Mouse (Mus musculus) ES-E14 (cell line): ENCODE measurements at regions not wholly inside any gene's neighbourhood (a gene's known extent, or its start where the extent isn't known, plus 50 kb on each side); places are given as distances from the start of the nearest gene placed in this dataset.

Experiments
- DNase-seq: peaks from one replicate; pipeline ENCODE4 v3.0.0-alpha.2; 2013; ENCODE audit warnings: low read depth, low spot score
- H3K27ac ChIP-seq: 2 replicates; pipeline ENCODE4 v1.5.1; 2012; ENCODE audit warnings: low read depth, mild to moderate bottlenecking, low read length, moderate library complexity, mixed read lengths; ENCODE audit not compliant: poor library complexity, insufficient read depth, severe bottlenecking
- H3K36me3 ChIP-seq: 2 replicates; pipeline ENCODE4 v1.6.1; 2012; ENCODE audit warnings: mild to moderate bottlenecking, low read length, moderate library complexity, mixed read lengths; ENCODE audit not compliant: control insufficient read depth, poor library complexity, insufficient read depth, severe bottlenecking
- H3K4me1 ChIP-seq, 2 experiments: fragments of 150-350 bp in 1 of 2; sonication (generic) in 1 of 2; 2 replicates each; pipeline ENCODE4 v1.6.1; 2012; ENCODE audit warnings: low read length in 2 of 2, mild to moderate bottlenecking in 1 of 2, mixed read lengths in 1 of 2; ENCODE audit not compliant: control insufficient read depth in 2 of 2, insufficient read depth in 2 of 2, poor library complexity in 1 of 2
- H3K4me3 ChIP-seq, 2 experiments: fragments of 150-350 bp in 1 of 2; sonication (generic) in 1 of 2; 2 replicates each; pipeline ENCODE4 v1.5.1; 2012; ENCODE audit warnings: low read length in 2 of 2, low read depth in 1 of 2, mild to moderate bottlenecking in 1 of 2, mixed read lengths in 1 of 2; ENCODE audit not compliant: insufficient read depth in 1 of 2, poor library complexity in 1 of 2, severe bottlenecking in 1 of 2
- H3K9ac ChIP-seq: 2 replicates; pipeline ENCODE4 v1.6.1; 2012; ENCODE audit warnings: low read depth, mild to moderate bottlenecking, low read length, mixed read lengths; ENCODE audit not compliant: poor library complexity, insufficient read depth, severe bottlenecking
- H3K9me3 ChIP-seq: fragments of 150-350 bp; sonication (generic); 2 replicates; pipeline ENCODE4 v1.6.1; 2012; ENCODE audit warnings: low read depth, mild to moderate bottlenecking, low read length; ENCODE audit not compliant: control insufficient read depth, insufficient read depth
- CHD2 ChIP-seq: IDR thresholded peaks from 2 replicates; pipeline ENCODE4 v1.6.1; 2014; ENCODE audit warnings: mild to moderate bottlenecking, low read depth, low read length, inconsistent platforms
- HCFC1 ChIP-seq: IDR thresholded peaks from 2 replicates; pipeline ENCODE4 v1.6.1; 2012; ENCODE audit warnings: low read length, inconsistent platforms, borderline replicate concordance; ENCODE audit not compliant: insufficient read depth
- MAFK ChIP-seq: IDR thresholded peaks from 2 replicates; pipeline ENCODE4 v1.6.1; 2014; ENCODE audit warnings: mild to moderate bottlenecking, low read depth, low read length, inconsistent platforms; ENCODE audit not compliant: insufficient read depth
- ZC3H11A ChIP-seq: IDR thresholded peaks from 2 replicates; pipeline ENCODE4 v1.6.1; 2012; ENCODE audit warnings: low read depth, mild to moderate bottlenecking, inconsistent platforms, low read length, borderline replicate concordance
- ZNF384 ChIP-seq: IDR thresholded peaks from 2 replicates; pipeline ENCODE4 v1.6.1; 2012; ENCODE audit warnings: low read depth, low read length, inconsistent platforms
- in situ Hi-C, 2 experiments: fragments of 600-800 bp; cut with MboI; formaldehyde crosslinking; loops; one replicate each; pipeline ENCODE4 v1.15.1; 2025; ENCODE audit warnings: low sequenced_read_pairs in 2 of 2, inconsistent platforms in 1 of 2; ENCODE audit not compliant: unreplicated experiment in 2 of 2

- DNase-seq: no peak
- Histone ChIP-seq H3K4me3 (no peak overlapping the region), H3K36me3 (no peaks in the 10 kb centered on the region), H3K9me3 (no peaks in the 10 kb centered on the region), H3K9ac (no peak overlapping the region), H3K27ac (no peak overlapping the region), H3K4me1 (no peaks in the 10 kb centered on the region)
- TF ChIP-seq CHD2 (no peak), HCFC1 (no peak), ZNF384 (no peak), ZC3H11A (no peak), MAFK (no peak)
- in situ Hi-C loops: no loop called here
Measured at GRCm38 (mm10) chr2:48010308-48010707, 803.6 kb upstream of the Acvr2a start.

DNA sequence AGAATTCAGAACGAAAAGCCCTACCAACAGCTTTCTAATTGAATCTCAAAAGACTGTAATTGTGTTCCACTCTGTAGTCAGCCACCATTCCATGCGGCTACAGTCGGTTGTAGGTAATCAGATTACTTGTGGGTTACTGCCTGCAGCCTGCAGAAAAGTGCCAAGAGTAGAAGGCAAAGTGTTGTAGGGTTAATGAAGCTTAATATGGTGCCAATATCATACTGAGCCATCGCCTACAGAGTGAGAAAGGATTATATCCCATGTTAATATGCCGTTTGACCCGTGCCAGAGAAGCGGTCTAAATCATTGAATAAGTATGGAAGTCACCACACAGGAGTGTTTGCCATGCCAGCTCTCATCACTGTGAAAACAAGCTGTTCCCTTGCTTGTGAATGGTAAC lies 786.4 kb upstream of the Acvr2a start:
- DNase-seq: no peak
- in situ Hi-C loops: no loop called here
- Histone ChIP-seq H3K9me3 (no peaks in the 10 kb centered on the region), H3K36me3 (no peaks in the 10 kb centered on the region), H3K4me3 (no peak overlapping the region), H3K4me1 (no peaks in the 10 kb centered on the region), H3K9ac (no peak overlapping the region), H3K27ac (no peak overlapping the region)
- no peak for TF ChIP-seq CHD2
- no peak for TF ChIP-seq ZC3H11A
- TF ChIP-seq HCFC1: no peak
- no peak for TF ChIP-seq ZNF384
- no peak for TF ChIP-seq MAFK

DNA sequence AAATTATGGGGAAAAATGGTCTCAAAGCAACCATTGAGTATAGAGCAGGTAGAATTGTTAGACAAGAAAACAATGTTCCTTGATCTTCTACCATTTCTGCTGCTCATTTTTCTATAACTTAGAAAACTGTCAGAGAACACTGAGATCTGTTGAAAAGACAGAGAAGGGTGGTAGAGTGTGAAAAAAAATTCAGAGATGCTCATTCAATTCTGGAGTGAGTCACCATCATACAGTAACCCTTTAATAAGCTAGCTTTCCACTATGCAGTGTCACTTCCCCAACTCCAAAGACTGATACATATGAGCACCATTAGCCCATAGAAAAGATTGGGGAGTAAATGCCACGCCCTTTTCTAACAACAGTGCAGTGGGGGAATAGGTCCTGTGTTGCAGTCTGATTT lies 752.5 kb upstream of the Acvr2a start:
- Histone ChIP-seq H3K9ac (no peak overlapping the region), H3K4me1 (no peaks in the 10 kb centered on the region), H3K27ac (no peak overlapping the region), H3K36me3 (no peaks in the 10 kb centered on the region), H3K9me3 (no peaks in the 10 kb centered on the region), H3K4me3 (no peak overlapping the region)
- TF ChIP-seq HCFC1 (no peak), ZNF384 (no peak)
- in situ Hi-C loops: no loop called here
- no peak for DNase-seq

- no peaks in the 10 kb centered on the region for H3K4me1 ChIP-seq
Measured at GRCm38 (mm10) chr2:48063436-48063835, 750.5 kb upstream of the Acvr2a start.

DNA sequence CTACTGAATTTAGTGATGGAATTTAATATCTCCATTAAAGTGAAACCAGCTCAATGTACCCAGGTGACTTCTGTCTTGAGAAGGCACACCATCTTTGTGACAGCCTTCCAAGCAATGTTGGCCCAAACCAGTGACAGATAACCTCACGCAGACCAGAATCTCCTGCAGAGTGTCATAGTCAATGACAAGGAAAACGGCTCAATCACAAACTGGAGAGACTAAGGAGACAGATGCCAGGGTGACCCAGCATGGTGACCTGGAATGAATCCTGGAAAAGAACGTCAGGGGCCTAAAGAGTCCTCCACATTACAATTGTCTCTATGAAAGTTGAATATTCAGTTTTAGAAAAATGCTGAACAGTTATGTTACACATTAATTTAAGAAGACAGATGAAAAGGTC lies 748.7 kb upstream of the Acvr2a start:
- no peaks in the 10 kb centered on the region for H3K9me3 ChIP-seq
- no peaks in the 10 kb centered on the region for H3K36me3 ChIP-seq
- no peak for DNase-seq
- no peak overlapping the region for H3K9ac ChIP-seq
- no peaks in the 10 kb centered on the region for H3K4me1 ChIP-seq
- TF ChIP-seq ZC3H11A (no peak), HCFC1 (no peak), MAFK (no peak), CHD2 (no peak), ZNF384 (no peak)
- no peak overlapping the region for H3K27ac ChIP-seq
- in situ Hi-C loops: no loop called here
- H3K4me3 ChIP-seq: no peak overlapping the region

More at GRCm38 (mm10) chr2:48063436-48063835, 750.5 kb upstream of the Acvr2a start:
- Histone ChIP-seq H3K27ac (no peak overlapping the region), H3K36me3 (no peaks in the 10 kb centered on the region), H3K9me3 (no peaks in the 10 kb centered on the region), H3K9ac (no peak overlapping the region), H3K4me3 (no peak overlapping the region)
- DNase-seq: no peak
- no peak for TF ChIP-seq ZC3H11A
- in situ Hi-C loops: no loop called here
